Mouse (Mus musculus): ENCODE results near the gene Fanca. TPM values are rescaled to one million over a fixed set of nuclear protein-coding genes. Genes with fewer than 3 reads are reported as not detected.

The Fanca gene
- polyA plus RNA-seq, 1 experiment from 2014 or later: 25.4 TPM

DNA sequence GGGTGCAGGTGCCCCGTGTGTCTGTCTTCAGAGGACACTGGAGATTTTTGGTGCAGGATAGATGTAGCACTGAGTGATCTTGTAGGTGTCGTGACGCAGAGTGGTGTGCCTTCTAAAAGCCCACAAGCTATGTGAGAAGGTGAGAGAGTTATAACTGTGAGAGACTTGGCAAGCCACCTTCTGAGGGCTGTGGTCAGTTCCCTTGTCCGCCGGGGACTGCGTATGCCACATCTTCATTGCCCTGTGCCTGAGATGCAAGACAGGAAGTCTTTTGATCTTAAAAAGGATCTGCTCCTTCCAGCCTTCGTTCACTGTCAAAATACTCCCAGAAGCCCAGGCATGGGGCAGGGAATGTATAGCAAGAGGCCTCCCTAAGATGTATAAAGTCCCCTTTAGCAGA is 24.5 kb upstream of the Fanca start:
- WGBS: 65% methylated on average over 7 of the region's 7 CpGs
- ATAC-seq (ENCODE audit: insufficient number of reproducible peaks, low FRiP score, low TSS enrichment, low read depth): no peak
- peaks cover 8% of the 10 kb centered on the region for H3K4me1 ChIP-seq

DNA sequence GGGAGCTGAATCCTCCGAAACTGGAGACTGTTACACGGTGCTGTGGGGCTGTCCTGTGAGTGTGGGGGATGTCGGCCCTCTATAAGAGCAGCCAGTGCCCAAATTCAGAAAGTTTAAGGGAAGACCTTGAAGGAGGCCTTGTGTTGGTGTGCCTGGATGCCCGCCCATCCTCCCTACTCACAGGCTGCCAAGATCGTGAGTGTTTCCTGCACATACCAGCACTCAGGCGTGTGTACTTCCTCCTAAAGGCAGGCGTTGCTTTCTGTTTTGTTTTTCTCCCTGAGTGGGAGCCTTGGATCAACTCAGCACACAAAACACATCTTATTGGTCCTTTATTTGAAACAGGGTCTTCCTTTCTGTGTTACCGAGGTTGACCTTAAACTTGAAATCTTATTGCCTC is 23.9 kb upstream of the Fanca start:
- 79% methylated on average over 8 of the region's 8 CpGs for WGBS
- H3K9ac ChIP-seq: no peak overlapping the region
- peaks cover 7% of the 10 kb centered on the region; the same call in 1 of the 2 replicates for H3K4me1 ChIP-seq
- no peak overlapping the region for H3K4me2 ChIP-seq (replicated peaks)
- no peaks in the 10 kb centered on the region for H3K27me3 ChIP-seq
- H3K4me3 ChIP-seq (replicated peaks): no peak overlapping the region
- H3K36me3 ChIP-seq: no peaks in the 10 kb centered on the region
- no peak for ATAC-seq (ENCODE audit: insufficient number of reproducible peaks, low FRiP score, low TSS enrichment, low read depth)
- no peak overlapping the region for H3K27ac ChIP-seq (replicated peaks)
- no peaks in the 10 kb centered on the region for H3K9me3 ChIP-seq (replicated peaks)

More for the DNA sequence above, 24.5 kb upstream of the Fanca start:
- H3K27me3 ChIP-seq: no peaks in the 10 kb centered on the region
- no peak overlapping the region for H3K27ac ChIP-seq (replicated peaks)
- no peak overlapping the region for H3K4me3 ChIP-seq (replicated peaks)
- H3K36me3 ChIP-seq: no peaks in the 10 kb centered on the region
- no peak overlapping the region for H3K9ac ChIP-seq
- H3K9me3 ChIP-seq (replicated peaks): no peaks in the 10 kb centered on the region
- H3K4me2 ChIP-seq (replicated peaks): no peak overlapping the region

DNA sequence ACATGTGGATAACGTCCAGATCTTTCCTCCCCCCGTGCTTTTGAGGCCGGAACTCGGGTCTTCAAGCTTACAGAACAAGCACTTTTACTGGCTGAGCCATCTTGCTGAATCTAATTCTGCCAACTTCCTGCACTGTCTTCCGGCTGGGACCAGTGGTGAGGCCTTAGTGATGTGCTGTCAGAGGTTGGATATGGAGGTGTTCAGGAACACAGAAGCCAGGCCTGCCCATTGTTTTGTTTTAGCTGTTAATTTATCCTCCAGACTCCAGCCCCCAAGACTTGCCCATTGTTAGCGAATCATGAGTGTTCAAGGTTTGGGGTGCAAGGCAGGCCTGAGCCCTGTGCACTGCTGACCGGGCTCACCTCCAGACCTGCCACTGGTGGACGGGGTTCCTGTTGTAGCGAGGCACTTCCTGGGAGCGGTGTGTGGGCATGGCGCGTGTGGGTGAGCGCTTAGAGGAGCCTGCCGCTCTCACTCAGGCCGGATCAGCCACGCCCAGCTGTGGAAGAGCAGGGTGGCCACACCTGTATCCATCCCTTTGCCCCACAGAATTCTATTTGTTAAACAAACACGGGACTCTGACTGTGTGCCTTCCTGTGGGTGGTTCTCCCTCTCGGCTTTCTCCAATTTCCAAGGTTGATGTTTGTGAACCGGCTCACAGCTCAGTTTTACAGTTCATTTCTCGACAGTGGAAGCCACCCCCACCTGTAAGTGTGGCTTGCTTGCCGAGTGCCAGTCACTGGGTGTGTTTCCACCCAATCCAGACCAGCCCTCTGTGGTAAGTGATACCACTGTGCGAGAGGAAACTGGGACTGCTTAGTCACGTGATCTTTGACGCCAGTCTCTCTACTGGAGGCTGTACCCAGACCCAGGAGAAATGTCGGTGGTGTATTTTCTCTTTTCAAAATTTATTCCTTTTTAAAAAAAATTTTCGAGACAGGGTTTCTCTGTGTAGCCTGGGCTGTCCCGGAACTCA is 23.0 kb upstream of the Fanca start:
- Histone ChIP-seq H3K9me3 (replicated peaks) (no peaks in the 10 kb centered on the region), H3K27ac (replicated peaks) (no peak overlapping the region), H3K9ac (no peak overlapping the region), H3K4me1 (peaks cover 7% of the 10 kb centered on the region; the same call in 1 of the 2 replicates), H3K27me3 (no peaks in the 10 kb centered on the region), H3K36me3 (no peaks in the 10 kb centered on the region), H3K4me3 (replicated peaks) (no peak overlapping the region), H3K4me2 (replicated peaks) (no peak overlapping the region)
- 78% methylated on average over 27 of the region's 27 CpGs for WGBS
- no peak for ATAC-seq (ENCODE audit: insufficient number of reproducible peaks, low FRiP score, low TSS enrichment, low read depth)

DNA sequence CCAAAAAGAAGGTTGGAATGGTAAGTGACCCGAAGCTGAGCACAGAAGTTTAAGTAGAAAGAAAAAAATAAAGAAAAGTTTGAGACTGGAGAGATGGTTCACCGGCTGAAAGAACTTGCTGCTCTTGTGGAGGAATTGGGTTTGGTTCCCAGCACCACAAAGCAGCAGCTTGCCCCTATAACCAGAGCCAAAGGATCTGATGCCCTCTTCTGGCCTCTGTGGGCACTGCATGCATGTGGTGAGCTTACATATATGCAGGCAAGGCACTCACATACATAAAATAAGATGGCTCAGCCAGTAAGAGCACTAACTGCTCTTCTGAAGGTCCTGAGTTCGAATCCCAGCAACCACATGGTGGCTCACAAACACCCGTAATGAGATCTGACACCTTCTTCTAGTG is 21.7 kb upstream of the Fanca start:
- no peaks in the 10 kb centered on the region for H3K27me3 ChIP-seq
- no peak overlapping the region for H3K9ac ChIP-seq
- no peak overlapping the region for H3K4me3 ChIP-seq (replicated peaks)
- no peak overlapping the region for H3K4me2 ChIP-seq (replicated peaks)
- peaks cover 7% of the 10 kb centered on the region; the same call in 1 of the 2 replicates for H3K4me1 ChIP-seq
- no peaks in the 10 kb centered on the region for H3K9me3 ChIP-seq (replicated peaks)
- 92% methylated on average over 4 of the region's 4 CpGs for WGBS
- no peak for ATAC-seq (ENCODE audit: insufficient number of reproducible peaks, low FRiP score, low TSS enrichment, low read depth)
- no peaks in the 10 kb centered on the region for H3K36me3 ChIP-seq
- H3K27ac ChIP-seq (replicated peaks): no peak overlapping the region

DNA sequence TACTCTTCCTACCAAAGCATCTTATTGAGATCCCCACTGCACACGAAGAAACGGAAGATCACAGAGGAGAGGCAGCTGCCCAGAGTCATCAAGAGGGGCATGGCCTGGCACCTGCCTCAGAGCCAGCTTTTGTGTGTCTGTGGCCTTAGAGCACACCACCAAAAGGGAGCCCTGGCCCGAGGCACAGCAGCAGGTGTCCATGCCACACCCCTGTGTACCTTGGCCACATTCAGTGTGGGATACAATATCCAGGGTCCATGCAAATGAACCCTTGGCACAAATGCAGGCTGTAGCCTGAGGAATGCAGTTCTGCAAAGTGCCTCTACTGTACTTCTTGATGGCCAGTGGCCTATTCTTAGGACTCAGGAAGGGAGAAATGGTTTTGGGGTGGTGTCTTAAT is 19.1 kb upstream of the Fanca start:
- H3K9ac ChIP-seq: no peak overlapping the region
- H3K9me3 ChIP-seq (replicated peaks): no peaks in the 10 kb centered on the region
- H3K4me2 ChIP-seq (replicated peaks): no peak overlapping the region
- WGBS: 81% methylated on average over 3 of the region's 3 CpGs
- no peak for ATAC-seq (ENCODE audit: insufficient number of reproducible peaks, low FRiP score, low TSS enrichment, low read depth)
- no peaks in the 10 kb centered on the region for H3K36me3 ChIP-seq
- H3K27ac ChIP-seq (replicated peaks): no peak overlapping the region
- peaks cover 12% of the 10 kb centered on the region for H3K4me1 ChIP-seq
- no peak overlapping the region for H3K4me3 ChIP-seq (replicated peaks)
- peaks cover 21% of the 10 kb centered on the region for H3K27me3 ChIP-seq

DNA sequence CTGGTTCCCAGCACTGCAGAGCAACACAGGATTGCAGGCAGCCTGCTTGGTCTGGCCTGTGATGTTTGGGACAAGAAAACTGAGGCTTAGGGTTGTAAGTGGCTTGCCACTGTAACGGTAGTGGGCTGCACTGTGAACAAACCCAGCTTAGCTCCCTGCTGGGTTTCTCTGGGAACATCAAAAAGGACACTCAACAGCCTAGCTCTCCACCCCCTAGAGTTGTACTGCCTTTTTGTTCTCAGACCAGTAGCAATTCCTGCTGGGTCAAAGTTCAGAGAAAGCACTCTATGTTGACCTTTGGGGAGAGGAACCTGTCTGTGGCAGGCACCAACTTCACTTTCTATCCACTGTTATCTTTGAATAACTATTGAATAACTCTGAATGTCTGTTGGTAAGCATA is 16.1 kb upstream of the Fanca start:
- WGBS: 3% methylated on average over 1 of the region's 1 CpGs
- Histone ChIP-seq H3K27me3 (peaks cover 23% of the 10 kb centered on the region), H3K4me3 (replicated peaks) (no peak overlapping the region), H3K36me3 (no peaks in the 10 kb centered on the region), H3K27ac (replicated peaks) (no peak overlapping the region; the same call in 1 of the 2 replicates), H3K9ac (no peak overlapping the region), H3K4me2 (replicated peaks) (no peak overlapping the region), H3K9me3 (replicated peaks) (no peaks in the 10 kb centered on the region), H3K4me1 (peaks cover 16% of the 10 kb centered on the region)
- ATAC-seq (ENCODE audit: insufficient number of reproducible peaks, low FRiP score, low TSS enrichment, low read depth): no peak

DNA sequence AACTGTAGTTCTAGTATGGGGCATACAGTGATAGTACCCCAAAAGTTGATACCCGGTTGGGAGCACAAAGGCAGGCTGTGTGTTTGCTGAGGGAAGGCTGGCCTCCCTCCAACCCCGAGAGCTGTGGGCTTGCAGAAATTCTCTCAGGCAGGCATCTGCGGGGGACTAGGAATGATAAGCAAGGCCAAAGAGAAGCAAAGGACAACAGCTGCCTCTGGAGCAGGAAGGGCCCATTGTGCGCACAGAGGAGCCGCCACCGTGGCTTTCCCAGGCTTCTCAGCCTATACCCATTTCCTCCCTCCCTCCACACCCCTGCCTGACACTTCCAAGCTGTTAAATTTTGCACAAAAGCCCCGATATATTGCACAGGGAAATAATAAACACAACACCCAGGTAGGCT is 15.5 kb upstream of the Fanca start:
- WGBS: 6% methylated on average over 7 of the region's 7 CpGs
- H3K27ac ChIP-seq (replicated peaks): no peak overlapping the region
- peaks cover 16% of the 10 kb centered on the region for H3K4me1 ChIP-seq
- peaks cover 23% of the 10 kb centered on the region for H3K27me3 ChIP-seq
- H3K36me3 ChIP-seq: no peaks in the 10 kb centered on the region
- H3K4me3 ChIP-seq (replicated peaks): no peak overlapping the region
- no peak overlapping the region for H3K4me2 ChIP-seq (replicated peaks)
- H3K9me3 ChIP-seq (replicated peaks): no peaks in the 10 kb centered on the region
- no peak overlapping the region for H3K9ac ChIP-seq
- ATAC-seq (ENCODE audit: insufficient number of reproducible peaks, low FRiP score, low TSS enrichment, low read depth): no peak

DNA sequence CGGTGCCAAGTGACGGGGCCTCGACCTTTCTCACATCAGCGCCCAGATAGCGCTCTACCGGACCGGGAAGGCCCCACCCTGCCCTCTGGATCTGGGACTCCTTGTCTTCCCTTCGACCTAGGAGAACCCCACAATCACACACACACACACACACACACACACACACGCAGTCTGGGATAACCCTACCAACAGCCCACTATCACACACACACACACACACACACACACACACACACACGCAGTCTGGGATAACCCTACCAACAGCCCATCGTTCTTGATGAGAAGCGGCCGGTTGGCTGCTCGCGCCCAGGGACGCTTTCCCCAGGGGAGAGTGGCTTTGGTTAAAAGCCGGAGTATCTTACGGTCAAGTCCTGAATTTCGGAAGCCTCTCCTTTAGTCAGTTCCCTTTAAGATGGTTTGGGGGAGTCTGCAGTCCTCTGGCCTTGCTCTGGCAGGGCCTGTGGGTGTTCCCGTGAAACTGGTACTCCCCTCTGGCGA is 14.8 kb upstream of the Fanca start:
- Histone ChIP-seq H3K36me3 (no peaks in the 10 kb centered on the region), H3K27ac (replicated peaks) (no peak overlapping the region), H3K4me3 (replicated peaks) (peak overlapping the region; percentile 58), H3K9me3 (replicated peaks) (no peaks in the 10 kb centered on the region), H3K4me2 (replicated peaks) (peak overlapping the region; percentile 96), H3K27me3 (peaks cover 23% of the 10 kb centered on the region), H3K9ac (no peak overlapping the region), H3K4me1 (peaks cover 16% of the 10 kb centered on the region)
- ATAC-seq (ENCODE audit: insufficient number of reproducible peaks, low FRiP score, low TSS enrichment, low read depth): no peak
- 2% methylated on average over 21 of the region's 21 CpGs for WGBS

DNA sequence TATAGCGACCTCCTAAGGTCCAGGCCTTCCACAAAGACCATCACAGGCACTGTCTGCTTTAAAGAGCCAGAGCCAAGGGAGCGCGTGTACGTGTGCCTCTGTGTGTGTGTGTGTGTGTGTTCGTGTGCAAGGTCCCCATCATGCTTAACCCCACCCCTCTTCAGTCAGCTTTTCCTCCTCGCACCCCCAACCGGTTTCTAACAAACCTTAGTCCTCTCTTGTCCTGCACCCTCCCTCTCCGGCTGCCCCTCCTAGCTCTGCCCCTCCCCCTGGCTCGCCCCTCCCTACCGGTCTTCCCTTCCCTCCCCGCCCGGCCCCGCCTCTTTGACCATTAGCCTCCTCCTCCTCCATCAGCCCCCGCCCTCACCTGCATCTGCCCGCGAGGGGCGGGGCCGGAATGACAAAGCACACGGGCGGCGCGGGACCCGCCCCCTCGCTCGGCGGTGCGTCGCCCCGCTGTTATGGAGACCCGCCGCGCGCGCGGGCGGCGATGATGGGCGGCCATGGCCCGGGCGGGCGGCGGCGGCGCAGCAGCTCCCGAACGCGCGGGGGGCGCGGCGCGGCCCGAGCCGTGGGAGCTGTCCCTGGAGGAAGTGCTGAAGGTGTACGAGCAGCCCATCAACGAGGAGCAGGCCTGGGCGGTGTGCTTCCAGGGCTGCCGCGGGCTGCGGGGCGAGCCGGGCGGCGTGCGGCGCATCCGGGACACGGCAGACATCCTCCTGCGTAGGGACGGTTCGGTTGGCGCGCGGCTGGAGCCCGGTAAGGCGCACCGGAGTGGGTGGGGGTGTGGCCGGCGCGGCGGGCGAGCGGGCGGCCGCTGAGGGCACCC is 14.1 kb upstream of the Fanca start, which contains the start of gene Spire2:
TSS of gene Spire2 (plus strand) at position 452 of the 829 bp plus-strand sequence.
- Histone ChIP-seq H3K36me3 (no peaks in the 10 kb centered on the region), H3K4me3 (replicated peaks) (peak within 1 kb of the TSS; percentile 58), H3K27me3 (peaks cover 23% of the 10 kb centered on the region), H3K9me3 (replicated peaks) (no peaks in the 10 kb centered on the region), H3K27ac (replicated peaks) (no peak within 1 kb of the TSS), H3K4me2 (replicated peaks) (peak within 1 kb of the TSS; percentile 96), H3K4me1 (peaks cover 16% of the 10 kb centered on the region), H3K9ac (peak within 1 kb of the TSS; percentile 28; the same call in 1 of the 2 replicates)
- WGBS: under 1% methylated on average over 82 of the region's 85 CpGs
- peak; percentile 84 for ATAC-seq (ENCODE audit: insufficient number of reproducible peaks, low FRiP score, low TSS enrichment, low read depth)

DNA sequence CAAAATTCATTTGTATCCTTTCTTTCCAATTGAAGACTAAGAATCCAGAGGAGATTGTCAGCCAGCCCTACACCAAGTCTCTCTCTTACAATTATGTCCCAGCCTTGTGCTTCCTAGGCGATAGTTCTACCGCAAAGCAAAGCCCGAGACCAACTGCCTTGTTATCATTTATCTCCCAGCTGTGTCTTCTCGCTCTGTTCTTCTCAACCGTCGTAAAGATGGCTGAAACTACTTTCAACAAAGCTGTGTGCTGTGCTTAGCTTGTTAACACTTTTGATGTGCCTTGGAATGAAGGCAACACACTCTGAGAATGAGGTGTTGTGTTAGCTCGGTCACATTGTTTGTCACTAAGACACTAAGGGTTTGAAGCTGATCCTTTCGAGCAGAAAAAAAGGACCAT is 13.4 kb upstream of the Fanca start:
- Histone ChIP-seq H3K4me1 (peaks cover 16% of the 10 kb centered on the region), H3K4me3 (replicated peaks) (peak overlapping the region; percentile 58), H3K27ac (replicated peaks) (no peak overlapping the region), H3K4me2 (replicated peaks) (peak overlapping the region; percentile 96), H3K36me3 (no peaks in the 10 kb centered on the region), H3K27me3 (peaks cover 23% of the 10 kb centered on the region), H3K9me3 (replicated peaks) (no peaks in the 10 kb centered on the region), H3K9ac (no peak overlapping the region)
- WGBS: 38% methylated on average over 8 of the region's 8 CpGs
- no peak for ATAC-seq (ENCODE audit: insufficient number of reproducible peaks, low FRiP score, low TSS enrichment, low read depth)

DNA sequence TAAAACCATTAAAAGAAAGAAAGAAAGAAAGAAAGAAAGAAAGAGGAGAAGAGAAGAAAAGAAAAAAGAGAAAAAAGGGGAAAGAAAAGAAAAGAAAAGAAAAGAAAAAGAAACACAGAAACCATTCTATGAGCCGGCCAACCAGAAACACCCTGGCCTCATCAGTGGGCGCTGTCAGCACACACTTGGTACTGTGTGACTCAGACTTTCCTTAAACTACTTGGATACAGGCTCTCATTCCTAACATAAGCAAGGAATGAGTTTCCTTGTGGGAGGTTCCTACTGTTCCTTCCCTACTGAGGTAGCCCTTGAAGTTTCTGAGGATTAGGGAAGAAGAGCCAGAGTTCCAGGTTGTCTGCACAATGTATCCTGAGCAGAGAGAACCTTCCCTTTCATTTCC is 12.9 kb upstream of the Fanca start:
- Histone ChIP-seq H3K27me3 (peaks cover 23% of the 10 kb centered on the region), H3K27ac (replicated peaks) (no peak overlapping the region), H3K4me2 (replicated peaks) (no peak overlapping the region), H3K4me3 (replicated peaks) (no peak overlapping the region), H3K9me3 (replicated peaks) (no peaks in the 10 kb centered on the region), H3K4me1 (peaks cover 16% of the 10 kb centered on the region), H3K9ac (no peak overlapping the region), H3K36me3 (no peaks in the 10 kb centered on the region)
- no peak for ATAC-seq (ENCODE audit: insufficient number of reproducible peaks, low FRiP score, low TSS enrichment, low read depth)
- 78% methylated on average over 2 of the region's 2 CpGs for WGBS

All from embryonic facial prominence, embryonic 15.5 days (tissue).